9 mouse cellular contexts compared by ENCODE assay signal in the genomic region with DNA sequence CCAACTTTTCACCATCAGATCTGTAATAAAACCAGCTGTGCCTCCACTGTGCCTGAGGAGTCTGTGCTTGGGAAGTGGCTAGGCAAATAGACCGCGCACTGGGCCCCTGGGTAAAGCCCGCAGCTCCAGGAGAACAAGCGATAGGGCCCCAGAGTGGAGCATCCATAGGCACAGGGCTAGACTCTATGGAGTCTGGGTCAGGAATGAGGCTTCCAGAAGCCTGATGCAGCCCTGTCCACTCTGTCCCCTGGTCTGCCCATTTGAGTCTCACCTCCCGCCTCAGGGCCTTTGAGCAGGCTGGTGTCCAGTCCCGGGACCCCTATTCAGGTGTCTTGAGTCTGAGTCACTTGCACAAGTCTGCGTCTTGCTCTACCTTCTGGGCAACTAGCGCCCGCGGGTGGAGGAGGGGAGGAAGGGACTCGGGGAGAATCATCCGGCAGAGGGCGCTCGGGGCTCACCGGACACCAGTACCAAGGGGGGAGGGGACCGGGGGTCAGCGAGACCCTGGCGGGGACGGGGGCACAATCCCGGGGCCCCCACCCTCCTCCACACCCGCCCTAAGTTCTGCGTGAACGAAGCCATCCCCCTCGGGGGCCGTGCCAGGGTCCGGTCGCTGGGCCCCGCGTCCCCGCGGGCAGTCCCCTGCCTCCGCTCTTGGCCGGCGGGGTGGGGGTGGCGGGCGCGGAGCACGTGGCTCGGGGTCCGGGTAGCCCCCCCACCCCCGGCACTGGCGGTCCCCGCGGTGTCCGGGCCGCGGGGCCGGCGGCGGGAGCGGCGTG. TPM values are rescaled to one million over a fixed set of nuclear protein-coding genes. Genes with fewer than 3 reads are reported as not detected.
A peak's percentile ranks its signal among the peaks of the same experiment; 100 is the strongest.
DNase-seq lines count a peak whose midpoint lies in the region; ATAC-seq lines count a peak whose summit lies in the region.
"Had no signal": no experiment of that assay in that cellular context is flagged by ENCODE, and none has a peak within 500 bp of the region (broad histone marks: within the 10 kb centered on the region; RNA-seq: fewer than 3 reads in every experiment).

A gene (plus strand): TSS at position 509 of the 779 bp plus-strand sequence.

- peak within 1 kb of the TSS; percentile 78 for H3K4me3 ChIP-seq in hindbrain, embryonic 16.5 days (ENCODE audit: low read length)
- H3K4me3 ChIP-seq: erythroblast, embryonic 14.5 days had no signal

- no peaks in the 10 kb centered on the region for H3K36me3 ChIP-seq in hindbrain, embryonic 16.5 days (ENCODE audit: control insufficient read depth, insufficient read depth, low read length)

- peak within 1 kb of the TSS; percentile 87 for H3K9ac ChIP-seq in hindbrain, embryonic 16.5 days (ENCODE audit: low read depth, low read length)

- peak; percentile 81 for DNase-seq in Muller cell, postnatal 12 days (ENCODE audit: inconsistent ontology term)
- peak; percentile 63 for DNase-seq in cerebellum, adult 9-11 months
- DNase-seq in frontal cortex, postnatal 25 days (ENCODE audit: low spot score in 2 of 2), result peak; percentile 86 to 90
- DNase-seq in left cerebral cortex, adult 11 months (ENCODE audit: low spot score), result peak; percentile 81
- peak; percentile 69 for DNase-seq in lung, postnatal 25 days (ENCODE audit: low spot score)
- peak; percentile 84 for DNase-seq in right cerebral cortex, adult 18-20 months
- peak; percentile 80 for DNase-seq in urinary bladder, adult 2 months (ENCODE audit: low spot score)

- peaks cover 4% of the 10 kb centered on the region; the same call in 1 of the 2 replicates for H3K4me1 ChIP-seq in hindbrain, embryonic 16.5 days (ENCODE audit: control insufficient read depth, insufficient read depth, low read depth, low read length)

- 0 out of 2 replicates have a peak, but pooled peaks cover 2% of the 10 kb centered on the region for H3K27me3 ChIP-seq in hindbrain, embryonic 16.5 days (replicated peaks; ENCODE audit: control insufficient read depth, insufficient read depth, low read length)

- peak within 1 kb of the TSS; percentile 96 for H3K4me2 ChIP-seq in hindbrain, embryonic 16.5 days (ENCODE audit: low read length)

- peak within 1 kb of the TSS; percentile 36 for H3K27ac ChIP-seq in hindbrain, embryonic 16.5 days (ENCODE audit: low read depth, low read length)

- no peaks in the 10 kb centered on the region for H3K9me3 ChIP-seq in hindbrain, embryonic 16.5 days (ENCODE audit: control insufficient read depth, low read length)

- WGBS in hindbrain, embryonic 16.5 days, result 2% methylated on average over 29 of the region's 52 CpGs

- peak; percentile 70 for ATAC-seq in hindbrain, embryonic 16.5 days

RNA-seq across cellular contexts. Expression of the gene that starts here (rescaled TPM):
- 52.2 and 56.9 TPM in 2 replicates for polyA plus RNA-seq in hindbrain, embryonic 16.5 days (2015; fragmentation: Nextera tagmentation; extraction: Ambion mirVana)
- polyA plus RNA-seq in urinary bladder, adult 2 months (2012; rRNA removed), result 0.08 and 0.12 TPM in 2 replicates
- polyA plus RNA-seq: erythroblast, embryonic 14.5 days had no signal

Comparison
In these comparisons a context has a peak if more than half of its experiments do, and no peak if none do; other contexts are left out.
1. Peak in every context shown above with its lines: DNase-seq, ATAC-seq, H3K4me3 ChIP-seq and H3K27ac ChIP-seq.
2. RNA of the gene that starts here (polyA plus RNA-seq): 52.2 to 56.9 TPM in hindbrain, embryonic 16.5 days; 0.08 to 0.12 TPM in urinary bladder, adult 2 months; every median in the first group is over 10 times any median in the second.
3. Peak in DNase-seq in urinary bladder, adult 2 months; RNA of the gene not detected or under 1 TPM.